Mouse (Mus musculus) intestine, embryonic 16.5 days (tissue): ENCODE measurements around the gene Ppan. TPM values are rescaled to one million over a fixed set of nuclear protein-coding genes. Genes with fewer than 3 reads are reported as not detected.

Source experiments
- ATAC-seq: fragments of 200-750 bp; cut with Nextera tagmentation; 2 replicates; pipeline ENCODE4 v1.8.0; 2017; ENCODE audit warnings: moderate TSS enrichment, moderate library complexity
- H3K27ac ChIP-seq: fragments of 300-500 bp; sonication (generic); 2 replicates; pipeline ENCODE4 v1.5.1; 2014; ENCODE audit warnings: mild to moderate bottlenecking, low read length
- H3K27me3 ChIP-seq: fragments of 300-500 bp; sonication (generic); replicated peaks from 2 replicates; pipeline ENCODE4 v1.6.1; 2014; ENCODE audit warnings: low read length, control low read depth, mixed read lengths; ENCODE audit not compliant: control insufficient read depth, insufficient read depth
- H3K36me3 ChIP-seq: fragments of 300-500 bp; sonication (generic); 2 replicates; pipeline ENCODE4 v1.6.1; 2014; ENCODE audit warnings: low read length, control low read depth; ENCODE audit not compliant: control insufficient read depth, insufficient read depth
- H3K4me1 ChIP-seq: fragments of 300-500 bp; sonication (generic); 2 replicates; pipeline ENCODE4 v1.6.1; 2014; ENCODE audit warnings: low read length, control low read depth, mixed read lengths; ENCODE audit not compliant: control insufficient read depth, insufficient read depth
- H3K4me2 ChIP-seq: fragments of 300-500 bp; sonication (generic); 2 replicates; pipeline ENCODE4 v1.6.1; 2014; ENCODE audit warnings: low read depth, low read length, control low read depth
- H3K4me3 ChIP-seq: fragments of 300-500 bp; sonication (generic); 2 replicates; pipeline ENCODE4 v1.5.1; 2014; ENCODE audit warnings: mild to moderate bottlenecking, low read length
- H3K9ac ChIP-seq: fragments of 300-500 bp; sonication (generic); 2 replicates; pipeline ENCODE4 v1.6.1; 2014; ENCODE audit warnings: low read depth, low read length
- H3K9me3 ChIP-seq: fragments of 300-500 bp; sonication (generic); 2 replicates; pipeline ENCODE4 v1.6.1; 2016; ENCODE audit warnings: low read length, control low read depth; ENCODE audit not compliant: control insufficient read depth
- WGBS: fragments of 180-500 bp; shearing (Covaris S2); extraction: QIAGEN DNeasy Blood & Tissue Kit; methylation state at CpG from one replicate; pipeline ENCODE4 v1.1.7; 2014; 5-methylcytosine and 5-hydroxymethylcytosine counted together
- polyA plus RNA-seq: library from polyadenylated mRNA; unstranded; fragments of >200 nt; fragmentation: Nextera tagmentation; extraction: Ambion mirVana; gene quantifications from 2 replicates; pipeline ENCODE4 v1.2.1, GENCODE M21; 2015

Ppan gene
- 79.5 and 97.6 TPM in 2 replicates for polyA plus RNA-seq

DNA sequence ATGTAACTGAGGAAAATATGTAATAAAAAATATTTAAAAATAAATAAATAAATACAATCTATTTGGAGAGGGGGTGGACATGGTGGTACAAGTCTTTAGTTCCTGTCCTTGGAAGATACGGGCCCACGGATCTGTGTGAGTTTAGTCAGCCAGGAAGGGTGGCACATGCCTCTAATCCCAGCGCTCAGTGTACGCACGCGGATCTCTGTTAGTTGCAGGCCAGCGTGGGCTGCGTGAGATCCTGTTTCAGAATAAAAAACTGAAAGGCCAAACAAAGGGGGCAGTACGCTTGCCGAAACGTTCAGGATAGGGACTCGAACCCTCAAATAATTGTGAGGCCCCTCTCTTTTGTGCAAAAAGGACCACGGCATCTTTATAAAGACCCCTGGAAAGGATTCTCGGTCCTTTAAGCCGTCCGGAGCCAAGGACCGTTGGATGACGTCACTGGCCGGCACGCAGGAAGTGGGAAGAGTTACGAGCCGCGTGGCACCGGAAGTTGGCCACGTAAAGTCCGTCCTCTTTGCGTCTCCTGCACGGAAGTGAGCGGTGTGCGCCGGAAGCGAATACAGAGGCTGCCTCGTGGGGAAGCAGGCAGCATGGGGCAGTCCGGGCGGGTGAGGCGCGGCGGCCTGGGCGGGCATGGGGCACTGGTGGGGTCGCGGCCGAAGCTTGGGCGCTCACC lies at the start of gene Ppan:
Ppan (plus strand) TSS at position 472 of the 682 bp plus-strand sequence.
- WGBS: under 1% methylated on average over 43 of the region's 43 CpGs
- peak; percentile 98 for ATAC-seq

DNA sequence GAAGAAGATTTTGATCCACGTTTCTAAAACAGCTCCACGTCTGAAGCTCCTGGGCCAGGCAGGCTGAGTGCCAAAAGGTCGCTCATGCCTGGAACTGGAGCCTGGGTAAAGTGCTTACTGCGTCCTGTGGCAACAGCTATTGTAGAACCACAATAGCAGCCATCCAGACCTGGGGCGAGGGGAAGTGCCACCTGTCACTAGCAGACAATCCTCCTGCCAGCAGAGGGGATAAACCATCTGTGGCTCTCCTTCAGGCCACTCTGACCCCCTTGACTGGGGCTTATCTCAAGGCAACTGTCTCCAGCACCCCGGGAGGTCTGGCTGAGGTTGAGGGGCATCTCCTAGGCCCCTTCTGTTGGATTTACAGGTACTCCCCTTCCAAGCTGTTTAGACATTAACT lies 49.0 kb upstream of the Ppan start:
- no peak overlapping the region for H3K27ac ChIP-seq

More for the DNA sequence above, at the start of gene Ppan:
- Histone ChIP-seq H3K27me3 (no peaks in the 10 kb centered on the region), H3K4me3 (peak within 1 kb of the TSS; percentile 74), H3K4me2 (peak within 1 kb of the TSS; percentile 72), H3K9me3 (no peaks in the 10 kb centered on the region), H3K9ac (peak within 1 kb of the TSS; percentile 93), H3K27ac (peak within 1 kb of the TSS; percentile 91), H3K36me3 (peaks cover 31% of the 10 kb centered on the region), H3K4me1 (peaks cover 11% of the 10 kb centered on the region)

DNA sequence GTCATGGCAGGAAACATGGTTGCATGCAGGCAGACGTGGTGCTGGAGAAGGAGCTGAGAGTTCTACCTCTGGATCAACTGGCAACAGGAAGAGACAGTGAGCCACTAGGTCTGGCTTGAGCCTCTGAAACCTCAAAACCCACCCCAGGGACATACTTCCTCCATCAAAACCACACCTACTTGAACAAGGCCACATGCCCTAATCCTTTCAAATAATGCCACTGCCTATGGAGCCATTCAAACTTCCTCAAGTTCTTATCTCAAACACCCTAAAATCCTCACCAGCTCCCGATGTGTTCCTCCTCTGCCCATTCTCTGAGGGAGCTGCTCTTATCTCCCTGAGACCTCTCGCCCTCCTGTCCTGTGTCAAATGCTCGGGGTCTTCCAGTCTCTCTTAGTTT lies 45.8 kb upstream of the Ppan start:
- Histone ChIP-seq H3K4me1 (no peaks in the 10 kb centered on the region), H3K9me3 (no peaks in the 10 kb centered on the region), H3K9ac (no peak overlapping the region), H3K36me3 (no peaks in the 10 kb centered on the region), H3K27me3 (no peaks in the 10 kb centered on the region; the same call in 1 of the 2 replicates), H3K27ac (no peak overlapping the region), H3K4me2 (no peak overlapping the region), H3K4me3 (no peak overlapping the region)
- 43% methylated on average over 4 of the region's 4 CpGs for WGBS
- no peak for ATAC-seq

More for the DNA sequence above, 49.0 kb upstream of the Ppan start:
- no peak overlapping the region for H3K4me2 ChIP-seq
- no peaks in the 10 kb centered on the region for H3K27me3 ChIP-seq
- WGBS: 49% methylated on average over 6 of the region's 6 CpGs
- no peaks in the 10 kb centered on the region for H3K9me3 ChIP-seq
- H3K9ac ChIP-seq: no peak overlapping the region
- no peaks in the 10 kb centered on the region for H3K36me3 ChIP-seq
- no peak overlapping the region for H3K4me3 ChIP-seq
- ATAC-seq: no peak
- H3K4me1 ChIP-seq: no peaks in the 10 kb centered on the region

DNA sequence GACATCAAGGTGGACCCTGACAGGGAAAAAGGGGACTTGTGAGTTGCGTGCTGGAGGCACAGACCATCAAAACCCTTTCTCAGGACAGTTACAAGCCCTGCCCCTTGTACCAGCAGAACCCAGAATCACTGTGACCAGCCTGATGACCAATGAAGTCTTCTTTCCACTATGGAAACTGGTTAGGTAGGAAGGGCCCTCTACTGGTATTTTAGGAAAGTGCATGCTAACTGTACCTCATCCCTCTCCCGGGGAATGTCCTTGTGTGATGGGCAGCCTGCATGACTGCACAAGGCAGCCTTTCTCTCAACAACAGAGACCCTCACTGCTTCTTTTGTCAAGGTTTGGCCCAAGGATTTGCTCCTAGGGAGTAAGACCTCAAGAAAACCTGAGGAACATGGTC lies 45.3 kb upstream of the Ppan start:
- no peaks in the 10 kb centered on the region for H3K36me3 ChIP-seq
- H3K4me3 ChIP-seq: no peak overlapping the region
- H3K9ac ChIP-seq: no peak overlapping the region
- no peak for ATAC-seq
- WGBS: 34% methylated on average over 2 of the region's 2 CpGs
- no peak overlapping the region for H3K27ac ChIP-seq
- H3K4me1 ChIP-seq: no peaks in the 10 kb centered on the region
- H3K4me2 ChIP-seq: no peak overlapping the region
- no peaks in the 10 kb centered on the region for H3K9me3 ChIP-seq
- H3K27me3 ChIP-seq: no peaks in the 10 kb centered on the region; the same call in 1 of the 2 replicates

DNA sequence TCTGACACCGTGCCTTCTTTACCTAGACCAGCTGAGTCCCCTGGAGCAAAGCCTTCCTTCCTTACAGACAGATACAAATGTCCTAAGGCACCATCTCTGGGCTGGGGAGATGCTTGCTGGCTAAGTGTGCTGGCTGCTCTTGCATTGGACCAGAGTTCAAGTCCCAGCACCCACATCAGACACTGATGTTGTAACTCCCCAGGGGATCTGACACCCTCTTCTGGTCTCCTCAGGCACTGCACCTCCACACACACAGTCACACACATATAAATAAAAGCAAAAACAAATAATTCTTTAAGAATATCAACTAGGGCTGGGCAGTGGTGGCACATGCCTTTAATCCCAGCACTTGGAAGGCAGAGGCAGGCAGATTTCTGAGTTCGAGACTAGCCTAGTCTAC lies 37.8 kb upstream of the Ppan start:
- no peak overlapping the region for H3K4me2 ChIP-seq
- WGBS: 89% methylated on average over 2 of the region's 2 CpGs
- no peak overlapping the region for H3K4me3 ChIP-seq
- H3K9me3 ChIP-seq: no peaks in the 10 kb centered on the region
- no peak overlapping the region for H3K27ac ChIP-seq
- ATAC-seq: no peak
- H3K9ac ChIP-seq: no peak overlapping the region
- H3K36me3 ChIP-seq: no peaks in the 10 kb centered on the region
- no peaks in the 10 kb centered on the region for H3K4me1 ChIP-seq
- no peaks in the 10 kb centered on the region; the same call in 1 of the 2 replicates for H3K27me3 ChIP-seq

DNA sequence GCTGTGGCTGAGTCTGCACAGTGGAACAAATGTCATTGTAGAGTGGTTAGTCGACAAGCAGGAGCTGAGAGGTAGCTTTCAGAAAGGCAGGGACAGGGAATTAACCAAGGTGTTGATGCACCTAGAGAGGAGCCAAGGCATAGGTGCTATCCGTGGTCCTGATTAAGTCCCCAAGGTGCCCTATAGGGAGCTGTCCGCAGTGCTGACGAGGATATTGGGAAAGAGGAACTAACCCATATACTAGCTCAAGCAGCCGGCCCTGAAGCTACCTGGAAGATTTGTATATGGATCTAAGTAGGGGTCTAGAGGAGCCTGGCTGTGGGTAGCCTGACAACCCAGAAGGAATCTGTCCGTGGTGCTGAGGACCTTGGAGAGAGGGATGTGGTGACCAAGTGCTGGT lies 30.8 kb upstream of the Ppan start:
- no peak overlapping the region for H3K4me2 ChIP-seq
- 5% methylated on average over 6 of the region's 6 CpGs for WGBS
- no peaks in the 10 kb centered on the region for H3K36me3 ChIP-seq
- H3K9me3 ChIP-seq: no peaks in the 10 kb centered on the region
- no peak overlapping the region for H3K4me3 ChIP-seq
- ATAC-seq: peak; percentile 44; the same call in 1 of the 2 replicates
- H3K4me1 ChIP-seq: no peaks in the 10 kb centered on the region
- H3K27ac ChIP-seq: no peak overlapping the region
- H3K27me3 ChIP-seq: no peaks in the 10 kb centered on the region
- H3K9ac ChIP-seq: no peak overlapping the region

DNA sequence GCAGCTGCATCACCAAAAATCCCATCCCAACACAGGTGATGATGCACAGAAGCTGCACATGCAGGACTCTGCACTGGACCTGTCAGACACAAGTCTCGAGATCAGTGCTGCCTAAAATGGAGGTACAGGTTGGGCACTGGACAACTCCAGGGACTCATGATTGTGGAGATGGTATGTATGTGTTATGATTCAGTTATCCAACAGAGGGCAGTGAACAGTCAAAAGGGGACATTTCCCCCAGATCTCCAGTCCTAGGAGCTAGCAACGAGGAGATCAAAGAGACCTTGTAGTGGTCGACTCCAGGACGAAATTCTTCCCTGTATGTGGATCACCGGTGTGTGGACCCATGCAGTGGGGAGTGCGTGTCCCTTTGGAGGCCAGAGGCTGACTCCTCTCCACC lies 28.0 kb upstream of the Ppan start:
- no peaks in the 10 kb centered on the region for H3K27me3 ChIP-seq
- no peaks in the 10 kb centered on the region for H3K36me3 ChIP-seq
- H3K9ac ChIP-seq: no peak overlapping the region
- no peak overlapping the region for H3K27ac ChIP-seq
- H3K9me3 ChIP-seq: no peaks in the 10 kb centered on the region
- H3K4me1 ChIP-seq: no peaks in the 10 kb centered on the region
- H3K4me3 ChIP-seq: no peak overlapping the region
- 46% methylated on average over 6 of the region's 6 CpGs for WGBS
- H3K4me2 ChIP-seq: no peak overlapping the region
- no peak for ATAC-seq

DNA sequence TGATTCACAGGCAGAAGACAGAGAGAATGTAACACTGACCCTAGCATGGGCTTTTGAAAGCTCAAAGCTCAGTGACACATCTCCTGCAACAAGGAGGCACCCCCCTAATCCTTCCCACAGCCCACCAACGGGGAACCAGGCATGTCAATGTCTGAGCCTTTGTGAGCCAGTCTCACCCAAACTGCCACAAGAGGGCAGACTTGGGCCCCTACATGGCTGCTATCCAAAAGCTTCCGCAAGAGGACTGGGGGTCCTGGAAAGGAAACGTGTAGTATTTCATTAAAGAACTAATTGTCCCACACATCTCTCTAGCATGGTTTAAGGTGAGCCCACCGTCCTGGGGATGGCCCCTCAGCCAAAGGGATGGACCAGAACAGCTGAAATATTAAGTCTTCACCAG lies 26.2 kb upstream of the Ppan start:
- H3K27me3 ChIP-seq: no peaks in the 10 kb centered on the region
- H3K4me2 ChIP-seq: no peak overlapping the region
- no peak overlapping the region for H3K27ac ChIP-seq
- H3K36me3 ChIP-seq: no peaks in the 10 kb centered on the region
- H3K9me3 ChIP-seq: no peaks in the 10 kb centered on the region
- ATAC-seq: no peak
- WGBS: 16% methylated on average over 4 of the region's 4 CpGs
- no peaks in the 10 kb centered on the region for H3K4me1 ChIP-seq
- no peak overlapping the region for H3K9ac ChIP-seq
- H3K4me3 ChIP-seq: no peak overlapping the region

DNA sequence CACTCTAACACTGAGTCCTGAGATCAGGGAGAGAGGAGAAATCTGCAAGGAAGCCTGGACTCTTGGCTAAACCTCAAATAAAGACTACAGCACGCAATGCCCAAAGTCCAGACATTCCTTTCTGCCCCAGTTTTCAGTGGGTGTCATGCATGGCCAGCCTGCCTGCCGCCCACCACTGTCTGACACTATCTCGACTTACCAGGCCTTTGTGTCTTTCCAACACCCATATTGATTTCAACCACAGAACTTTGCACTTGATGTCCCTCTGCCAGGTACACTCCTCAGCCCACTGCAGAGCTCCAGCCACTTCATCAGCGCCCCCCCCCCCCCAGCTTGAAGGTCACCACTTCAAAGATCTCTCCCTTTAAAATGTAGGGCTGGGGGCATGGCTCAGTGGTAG lies 25.8 kb upstream of the Ppan start:
- no peaks in the 10 kb centered on the region for H3K9me3 ChIP-seq
- H3K4me3 ChIP-seq: no peak overlapping the region
- H3K27me3 ChIP-seq: no peaks in the 10 kb centered on the region
- WGBS: 48% methylated on average over 4 of the region's 4 CpGs
- H3K4me1 ChIP-seq: no peaks in the 10 kb centered on the region
- no peak overlapping the region for H3K9ac ChIP-seq
- ATAC-seq: no peak
- no peak overlapping the region for H3K27ac ChIP-seq
- H3K4me2 ChIP-seq: no peak overlapping the region
- no peaks in the 10 kb centered on the region for H3K36me3 ChIP-seq

DNA sequence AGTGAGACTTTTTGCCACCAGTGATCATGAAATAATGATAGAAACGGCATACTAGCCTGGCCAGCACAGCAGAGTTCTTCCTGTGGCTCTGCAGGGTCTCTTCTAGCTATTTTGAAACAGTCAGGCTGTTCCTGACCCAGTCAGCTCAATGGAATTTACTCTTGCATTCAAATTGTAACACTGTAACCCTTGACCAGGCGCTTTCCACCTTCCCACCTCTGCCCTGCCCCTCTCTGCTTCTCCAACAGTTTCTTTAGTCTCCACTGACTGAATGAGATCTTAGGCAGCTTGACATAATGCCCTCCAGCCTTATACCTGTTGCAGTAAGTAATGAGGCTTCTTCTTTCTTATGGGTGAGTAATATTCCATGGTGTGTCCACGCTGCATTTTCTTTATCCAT lies 21.1 kb upstream of the Ppan start:
- ATAC-seq: no peak
- Histone ChIP-seq H3K4me1 (peaks cover 5% of the 10 kb centered on the region; the same call in 1 of the 2 replicates), H3K4me3 (no peak overlapping the region), H3K27me3 (peaks cover 6% of the 10 kb centered on the region; the same call in 1 of the 2 replicates), H3K4me2 (no peak overlapping the region), H3K27ac (no peak overlapping the region), H3K9ac (no peak overlapping the region), H3K36me3 (no peaks in the 10 kb centered on the region), H3K9me3 (no peaks in the 10 kb centered on the region)
- 55% methylated on average over 3 of the region's 3 CpGs for WGBS
